Mouse (Mus musculus) T-helper 1 cell (primary cell): Measurements from ENCODE around the gene Dcaf10.

Source experiments
- in situ Hi-C: fragments of 300-600 bp; cut with MboI, MseI; formaldehyde crosslinking; loops from one replicate; pipeline ENCODE4 v1.15.1; 2025; ENCODE audit warnings: high pct_unique_total_duplicates

The Dcaf10 gene

GRCm38 (mm10) chr4:45418229-45418950 lies 76.5 kb downstream of the Dcaf10 start:
- in situ Hi-C loops, result loop anchor here (5.0 kb wide), 1 partner anchor 199 kb away; no protein-coding TSS in a partner anchor

- in situ Hi-C loops, result loop anchor here (5.0 kb wide), 1 partner anchor 198 kb away; no protein-coding TSS in a partner anchor
Observed at GRCm38 (mm10) chr4:45419051-45419450, 77.2 kb downstream of the Dcaf10 start.

- in situ Hi-C loops, result no loop called here
Observed at GRCm38 (mm10) chr4:45420733-45421132, 78.8 kb downstream of the Dcaf10 start.

GRCm38 (mm10) chr4:45421519-45422260 lies 79.8 kb downstream of the Dcaf10 start:
- in situ Hi-C loops, result no loop called here

GRCm38 (mm10) chr4:45422640-45423039 lies 80.7 kb downstream of the Dcaf10 start:
- in situ Hi-C loops, result no loop called here

- in situ Hi-C loops, result no loop called here
Observed at GRCm38 (mm10) chr4:45423406-45423805, 81.5 kb downstream of the Dcaf10 start.

GRCm38 (mm10) chr4:45426724-45427457 lies 85.0 kb downstream of the Dcaf10 start:
- in situ Hi-C loops, result loop anchor here (5.0 kb wide), 1 partner anchor 335 kb away; no protein-coding TSS in a partner anchor
